Mouse (Mus musculus) CD4-positive helper T cell, adult 2 months (primary cell): ENCODE results near the gene Nkx2-5.

Source experiments
- DNase-seq: peaks from one replicate; pipeline ENCODE4 v3.0.0-alpha.2; 2012; ENCODE audit warnings: low read depth, missing footprints, low spot score

The Nkx2-5 gene

GRCm38 (mm10) chr17:26837546-26837985 is 7.2 kb downstream of the Nkx2-5 start:
- DNase-seq, result no peak

- DNase-seq, result peak; percentile 21
Measured at GRCm38 (mm10) chr17:26836786-26837545, 7.8 kb downstream of the Nkx2-5 start.

- DNase-seq, result no peak
Measured at GRCm38 (mm10) chr17:26836377-26836776, 8.4 kb downstream of the Nkx2-5 start.

GRCm38 (mm10) chr17:26835956-26836355 is 8.9 kb downstream of the Nkx2-5 start:
- DNase-seq, result no peak

- no peak for DNase-seq
Measured at GRCm38 (mm10) chr17:26834966-26835755, 9.6 kb downstream of the Nkx2-5 start.

- DNase-seq, result no peak
Measured at GRCm38 (mm10) chr17:26834302-26834965, 10.4 kb downstream of the Nkx2-5 start.

GRCm38 (mm10) chr17:26833806-26834205 is 11.0 kb downstream of the Nkx2-5 start:
- no peak for DNase-seq

- no peak for DNase-seq
Measured at GRCm38 (mm10) chr17:26826131-26826530, 18.7 kb downstream of the Nkx2-5 start.

- DNase-seq, result no peak
Measured at GRCm38 (mm10) chr17:26817776-26818175, 27.0 kb downstream of the Nkx2-5 start.

- no peak for DNase-seq
Measured at GRCm38 (mm10) chr17:26816810-26817209, 28.0 kb downstream of the Nkx2-5 start.

- DNase-seq, result no peak
Measured at GRCm38 (mm10) chr17:26813497-26813896, 31.3 kb downstream of the Nkx2-5 start.

GRCm38 (mm10) chr17:26812607-26813006 is 32.2 kb downstream of the Nkx2-5 start:
- no peak for DNase-seq

GRCm38 (mm10) chr17:26802886-26803285 is 41.9 kb downstream of the Nkx2-5 start:
- no peak for DNase-seq

- DNase-seq, result no peak
Measured at GRCm38 (mm10) chr17:26797379-26798128, 47.3 kb downstream of the Nkx2-5 start.

GRCm38 (mm10) chr17:26795386-26795785 is 49.4 kb downstream of the Nkx2-5 start:
- DNase-seq, result no peak

GRCm38 (mm10) chr17:26794744-26795143 is 50.1 kb downstream of the Nkx2-5 start:
- peak; percentile 42 for DNase-seq

GRCm38 (mm10) chr17:26793068-26793765 is 51.6 kb downstream of the Nkx2-5 start:
- DNase-seq, result no peak

GRCm38 (mm10) chr17:26792096-26792495 is 52.7 kb downstream of the Nkx2-5 start:
- DNase-seq, result no peak

GRCm38 (mm10) chr17:26791580-26791979 is 53.2 kb downstream of the Nkx2-5 start:
- DNase-seq, result no peak

- DNase-seq, result no peak
Measured at GRCm38 (mm10) chr17:26790269-26791214, 54.3 kb downstream of the Nkx2-5 start.
